Mouse (Mus musculus): ENCODE data around the gene Cpne4.

- TF ChIP-seq NRF1 (IDR thresholded peaks at IDR 0.05; ENCODE audit: insufficient read depth, low read depth, low read length, poor library complexity, severe bottlenecking) (no peak), GATA1 (IDR thresholded peaks at IDR 0.05; ENCODE audit: low read depth, low read length) (no peak), CTCF (IDR thresholded peaks at IDR 0.05 in 2 of 3, conservative IDR thresholded peaks at IDR 0.05 in 1 of 3; ENCODE audit: control insufficient read depth in 1 of 3, insufficient read depth in 1 of 3, low read depth in 2 of 3, low read length in 3 of 3, poor library complexity in 1 of 3, severe bottlenecking in 1 of 3) (no peak), POLR2A (IDR thresholded peaks at IDR 0.05; ENCODE audit: control insufficient read depth in 1 of 2, insufficient read depth in 1 of 2, low read depth in 1 of 2, low read length in 2 of 2, poor library complexity in 1 of 2) (no peak), KAT2A (conservative IDR thresholded peaks at IDR 0.05; ENCODE audit: low read depth, low read length) (no peak), MAX (IDR thresholded peaks at IDR 0.05; ENCODE audit: low read length) (no peak), MAZ (IDR thresholded peaks at IDR 0.05; ENCODE audit: low read depth, low read length) (no peak), SIN3A (IDR thresholded peaks at IDR 0.05; ENCODE audit: low read length) (no peak), ELF1 (IDR thresholded peaks at IDR 0.05; ENCODE audit: low read depth, low read length) (no peak)
Observed at GRCm38 (mm10) chr9:104612523-104612922, 65.4 kb downstream of the Cpne4 start.

Data from MEL (cell line).